Mouse (Mus musculus) C2C12 (cell line): ENCODE data around the gene Ifitm10.

Source experiments
- CTCF ChIP-seq: IDR thresholded peaks from one replicate; pipeline ENCODE4 v1.5.1; 2011; ENCODE audit not compliant: control insufficient read depth, insufficient read depth, insufficient read length
- MAX ChIP-seq: IDR thresholded peaks from one replicate; pipeline ENCODE4 v1.6.1; 2011; ENCODE audit warnings: mild to moderate bottlenecking, control low read depth
- MYOD1 ChIP-seq: IDR thresholded peaks from one replicate; pipeline ENCODE4 v1.6.1; 2011; ENCODE audit warnings: low read depth; ENCODE audit not compliant: control insufficient read depth, insufficient read length
- USF1 ChIP-seq: IDR thresholded peaks from one replicate; pipeline ENCODE4 v1.6.1; 2011; ENCODE audit warnings: low read depth, mild to moderate bottlenecking, control low read depth, moderate library complexity

DNA sequence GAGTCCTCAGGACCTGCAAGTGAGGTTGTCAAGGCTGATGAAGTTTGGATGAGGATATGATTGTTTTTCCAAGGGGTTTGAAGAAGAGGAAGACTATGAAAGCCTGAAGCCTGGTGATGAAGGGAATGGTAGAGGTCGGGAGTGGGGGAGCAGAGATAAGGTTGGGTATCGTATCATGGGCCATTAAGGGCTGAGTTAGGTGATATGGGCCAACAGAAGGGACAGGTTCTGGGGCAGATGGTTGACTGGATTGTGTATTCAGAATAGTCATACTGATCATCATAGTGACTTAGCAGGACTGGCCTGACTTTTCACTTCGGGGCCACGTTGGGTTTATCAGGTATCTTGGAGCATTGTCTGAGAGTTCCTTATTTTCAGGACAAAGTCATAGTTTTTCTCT, 21.9 kb upstream of the Ifitm10 start:
- TF ChIP-seq CTCF (no peak), USF1 (no peak), MYOD1 (no peak), MAX (no peak)
